Mouse (Mus musculus): Measurements from ENCODE around the gene Kazald1. TPM values are rescaled to one million over a fixed set of nuclear protein-coding genes. Genes with fewer than 3 reads are reported as not detected.
A peak's percentile ranks its signal among the peaks of the same experiment; 100 is the strongest.
"Not testable (repeated sequence)": the region's sequence is repeated elsewhere in the genome, so short reads cannot be mapped to it uniquely, and the experiment has no call there.

Gene Kazald1
- polyA plus RNA-seq, 1 experiment from 2014 or later, result 0.38 TPM

DNA sequence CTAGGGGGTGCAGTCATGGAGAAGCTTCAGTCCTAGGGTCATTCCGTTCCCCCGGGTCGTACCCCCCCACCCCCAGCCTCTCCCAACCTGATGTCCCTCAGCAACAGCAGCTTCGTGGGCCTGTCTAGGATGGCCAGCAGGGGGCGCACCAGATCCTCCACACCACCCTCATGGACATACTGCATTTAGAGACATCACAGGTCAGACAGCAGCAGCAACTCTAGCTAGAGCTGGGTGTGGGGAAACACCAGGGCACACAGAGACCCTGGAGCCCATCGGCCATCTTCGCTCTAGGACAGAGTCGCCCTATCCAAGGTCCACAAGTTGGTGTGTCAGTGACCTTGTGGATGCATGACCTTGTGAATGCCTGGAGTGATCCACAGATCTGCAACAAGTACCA lies 44.9 kb upstream of the Kazald1 start:
- H3K27me3 ChIP-seq (ENCODE audit: insufficient read depth, low read length), result no peaks in the 10 kb centered on the region
- 0 out of 2 replicates have a peak, but pooled peaks cover 5% of the 10 kb centered on the region for H3K36me3 ChIP-seq (replicated peaks; ENCODE audit: insufficient read depth, low read length)
- ATAC-seq, result peak; percentile 60
- DNase-seq, result peak; percentile 82
- TF ChIP-seq EP300 (IDR thresholded peaks at IDR 0.05; ENCODE audit: low read depth), result no peak
- TF ChIP-seq CTCF (IDR thresholded peaks at IDR 0.05; ENCODE audit: low read depth), result peak; percentile 93
- no peak overlapping the region for H3K9ac ChIP-seq (replicated peaks)
- 21% methylated on average over 8 of the region's 8 CpGs for WGBS (ENCODE audit: insufficient replicate concordance)
- H3K27ac ChIP-seq (ENCODE audit: low read depth), result no peak overlapping the region
- no peak overlapping the region for H3K4me3 ChIP-seq (ENCODE audit: low read depth, low read length)
- no peaks in the 10 kb centered on the region for H3K9me3 ChIP-seq (ENCODE audit: low read length)
- peak overlapping the region; percentile 62; the same call in 1 of the 2 replicates for H3K4me2 ChIP-seq (ENCODE audit: low read depth, low read length)
- H3K4me1 ChIP-seq (ENCODE audit: insufficient read depth), result peaks cover 6% of the 10 kb centered on the region; the same call in 1 of the 2 replicates

DNA sequence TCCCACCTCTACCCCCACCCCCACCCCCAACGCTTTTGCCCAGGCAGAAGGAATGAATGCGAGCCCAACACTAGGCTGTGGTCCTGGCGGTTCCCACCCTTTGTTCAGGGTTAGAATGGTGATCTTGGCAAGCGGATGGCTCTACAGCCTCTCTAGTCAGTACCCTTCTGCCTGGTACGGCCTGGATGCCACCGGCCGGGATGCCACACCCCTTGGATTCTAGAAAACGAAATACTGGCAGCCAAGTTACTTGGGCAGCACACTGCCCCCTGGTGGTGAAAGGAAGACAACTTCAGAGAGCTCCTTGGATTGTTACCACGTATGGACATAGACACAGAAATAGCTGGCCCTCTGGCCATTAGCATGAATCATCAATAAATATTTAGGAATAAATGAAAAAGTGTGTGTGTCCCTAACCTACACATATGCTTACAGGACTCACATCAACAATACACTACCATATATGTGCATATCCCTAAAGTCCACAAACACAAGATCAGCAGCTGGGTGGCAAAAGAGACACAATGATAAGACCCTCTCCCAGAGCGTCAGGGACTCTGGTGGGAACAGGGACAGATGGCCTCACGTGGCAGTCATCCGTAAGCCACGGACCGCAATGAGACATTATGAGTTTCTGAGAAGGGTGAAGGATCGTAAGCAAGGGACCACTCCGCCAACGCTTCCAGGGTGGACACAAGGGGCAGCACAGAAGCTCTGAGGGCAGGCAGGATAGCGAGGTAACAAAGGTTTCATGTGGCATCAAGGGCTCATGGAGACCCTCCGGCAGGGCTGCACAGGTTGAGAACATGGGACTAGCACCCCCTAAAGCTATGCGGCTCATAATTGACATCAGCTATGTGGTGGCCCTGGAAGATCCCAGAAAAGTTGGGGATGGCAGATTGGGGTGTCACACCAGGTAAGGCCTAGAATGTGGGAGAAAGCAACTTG lies 44.0 kb upstream of the Kazald1 start:
- Histone ChIP-seq H3K4me1 (ENCODE audit: insufficient read depth) (peaks cover 6% of the 10 kb centered on the region; the same call in 1 of the 2 replicates), H3K27me3 (ENCODE audit: insufficient read depth, low read length) (no peaks in the 10 kb centered on the region), H3K9ac (replicated peaks) (no peak overlapping the region), H3K36me3 (replicated peaks; ENCODE audit: insufficient read depth, low read length) (no peaks in the 10 kb centered on the region), H3K9me3 (ENCODE audit: low read length) (no peaks in the 10 kb centered on the region), H3K4me3 (ENCODE audit: low read depth, low read length) (peak overlapping the region; percentile 9; the same call in 1 of the 2 replicates), H3K27ac (ENCODE audit: low read depth) (no peak overlapping the region), H3K4me2 (ENCODE audit: low read depth, low read length) (peak overlapping the region; percentile 62)
- WGBS (ENCODE audit: insufficient replicate concordance), result 41% methylated on average over 20 of the region's 20 CpGs
- DNase-seq (peak; percentile 75), ATAC-seq (peak; percentile 18; the same call in 1 of the 2 replicates)
- TF ChIP-seq CTCF (IDR thresholded peaks at IDR 0.05; ENCODE audit: low read depth) (peak; percentile 92), EP300 (IDR thresholded peaks at IDR 0.05; ENCODE audit: low read depth) (no peak)

DNA sequence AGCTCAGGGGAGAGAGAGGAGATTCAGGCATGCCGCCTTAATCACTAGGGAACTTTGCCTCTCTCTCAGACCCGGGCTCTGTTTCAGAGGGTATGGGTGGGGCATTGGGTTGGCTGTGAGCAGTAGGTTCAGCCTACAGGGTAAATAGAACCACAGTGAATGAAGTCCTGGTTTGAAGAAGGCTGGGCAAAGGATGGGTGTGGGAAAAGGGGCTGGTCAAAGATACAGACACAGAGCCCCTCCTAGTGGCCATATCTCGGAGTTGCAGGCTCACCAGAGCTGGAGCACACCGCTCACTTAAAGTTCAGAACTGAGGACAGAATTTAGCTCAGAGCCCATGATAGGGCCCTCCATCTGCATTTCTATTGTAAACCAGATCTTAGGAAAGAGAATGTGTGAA lies 43.3 kb upstream of the Kazald1 start:
- Histone ChIP-seq H3K36me3 (replicated peaks; ENCODE audit: insufficient read depth, low read length) (no peaks in the 10 kb centered on the region), H3K4me3 (ENCODE audit: low read depth, low read length) (no peak overlapping the region), H3K4me1 (ENCODE audit: insufficient read depth) (peaks cover 6% of the 10 kb centered on the region; the same call in 1 of the 2 replicates), H3K4me2 (ENCODE audit: low read depth, low read length) (no peak overlapping the region), H3K27ac (ENCODE audit: low read depth) (no peak overlapping the region), H3K9ac (replicated peaks) (no peak overlapping the region), H3K27me3 (ENCODE audit: insufficient read depth, low read length) (no peaks in the 10 kb centered on the region), H3K9me3 (ENCODE audit: low read length) (no peaks in the 10 kb centered on the region)
- 23% methylated on average over 4 of the region's 4 CpGs for WGBS (ENCODE audit: insufficient replicate concordance)
- peak; percentile 87 for TF ChIP-seq CTCF (IDR thresholded peaks at IDR 0.05; ENCODE audit: low read depth)
- no peak for TF ChIP-seq EP300 (IDR thresholded peaks at IDR 0.05; ENCODE audit: low read depth)
- ATAC-seq (peak; percentile 67), DNase-seq (peak; percentile 82)

DNA sequence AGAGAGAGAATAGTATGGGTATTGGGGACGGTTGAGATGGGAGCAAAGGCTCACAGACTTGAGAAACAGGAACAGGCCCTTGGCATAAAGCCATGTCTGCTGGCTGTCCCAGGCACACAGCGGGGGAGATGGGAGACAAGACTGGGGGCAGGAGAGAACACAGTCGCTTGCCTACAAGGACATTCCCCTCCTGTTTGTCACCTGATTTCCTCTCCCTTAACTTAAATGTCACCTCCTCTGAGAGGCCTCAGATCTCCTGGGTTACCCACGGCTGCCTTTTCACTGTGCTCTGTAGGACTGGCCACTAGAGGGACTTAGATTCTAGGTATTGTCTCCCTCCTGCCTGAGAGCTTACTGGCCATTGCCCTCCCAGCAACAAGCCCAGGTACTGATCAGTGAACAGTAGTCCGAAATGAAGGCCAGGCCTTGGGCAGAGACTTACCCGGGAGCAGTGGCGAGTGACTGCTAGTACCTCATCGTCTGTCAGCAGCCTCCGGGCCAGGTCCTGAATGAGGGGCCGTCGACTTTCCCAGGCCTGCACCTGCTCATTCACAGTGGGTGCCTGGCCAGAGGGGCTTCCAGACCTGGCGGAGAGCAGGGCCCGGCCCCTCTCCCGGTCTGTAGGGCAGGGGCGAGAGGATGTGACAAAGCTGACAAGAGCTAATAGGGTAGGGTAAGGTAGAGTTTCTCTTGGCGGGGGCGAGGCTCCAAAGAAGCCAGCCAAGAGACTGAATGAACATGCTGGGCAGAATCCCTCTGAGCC lies 42.3 kb upstream of the Kazald1 start:
- Histone ChIP-seq H3K4me1 (ENCODE audit: insufficient read depth) (peaks cover 6% of the 10 kb centered on the region; the same call in 1 of the 2 replicates), H3K9ac (replicated peaks) (no peak overlapping the region), H3K9me3 (ENCODE audit: low read length) (no peaks in the 10 kb centered on the region), H3K27ac (ENCODE audit: low read depth) (no peak overlapping the region), H3K27me3 (ENCODE audit: insufficient read depth, low read length) (no peaks in the 10 kb centered on the region), H3K36me3 (replicated peaks; ENCODE audit: insufficient read depth, low read length) (no peaks in the 10 kb centered on the region), H3K4me2 (ENCODE audit: low read depth, low read length) (no peak overlapping the region), H3K4me3 (ENCODE audit: low read depth, low read length) (no peak overlapping the region)
- WGBS (ENCODE audit: insufficient replicate concordance), result 58% methylated on average over 17 of the region's 17 CpGs
- DNase-seq, result no peak
- TF ChIP-seq EP300 (IDR thresholded peaks at IDR 0.05; ENCODE audit: low read depth), result no peak
- TF ChIP-seq CTCF (IDR thresholded peaks at IDR 0.05; ENCODE audit: low read depth), result peak; percentile 54
- no peak for ATAC-seq

DNA sequence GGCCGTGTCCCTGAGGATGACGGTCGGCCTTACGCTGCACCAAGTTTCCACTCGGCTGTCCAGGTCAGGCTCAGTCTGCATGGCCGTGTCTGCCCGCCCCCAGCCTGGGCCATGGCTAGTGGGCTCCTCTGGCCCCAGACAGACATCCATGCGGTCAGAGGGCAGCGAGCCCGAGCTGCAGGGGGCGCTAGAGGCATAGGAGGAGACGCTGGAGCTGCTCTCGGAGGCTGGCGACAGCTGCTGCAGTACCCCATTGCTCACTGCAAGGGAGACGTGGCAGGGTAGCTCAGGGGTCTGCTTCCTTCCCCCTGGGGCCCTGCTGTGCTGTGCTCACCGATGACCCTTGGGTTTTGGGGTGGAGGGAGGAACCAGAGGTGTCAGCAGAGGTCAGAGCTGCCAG lies 38.2 kb upstream of the Kazald1 start:
- DNase-seq (peak; percentile 80), ATAC-seq (peak; percentile 58)
- Histone ChIP-seq H3K4me1 (ENCODE audit: insufficient read depth) (no peaks in the 10 kb centered on the region), H3K4me2 (ENCODE audit: low read depth, low read length) (no peak overlapping the region), H3K9me3 (ENCODE audit: low read length) (no peaks in the 10 kb centered on the region), H3K27me3 (ENCODE audit: insufficient read depth, low read length) (peaks cover 19% of the 10 kb centered on the region), H3K4me3 (ENCODE audit: low read depth, low read length) (no peak overlapping the region), H3K9ac (replicated peaks) (no peak overlapping the region), H3K27ac (ENCODE audit: low read depth) (no peak overlapping the region), H3K36me3 (replicated peaks; ENCODE audit: insufficient read depth, low read length) (no peaks in the 10 kb centered on the region)
- TF ChIP-seq CTCF (IDR thresholded peaks at IDR 0.05; ENCODE audit: low read depth) (peak; percentile 75), EP300 (IDR thresholded peaks at IDR 0.05; ENCODE audit: low read depth) (no peak)
- 37% methylated on average over 15 of the region's 16 CpGs for WGBS (ENCODE audit: insufficient replicate concordance)

DNA sequence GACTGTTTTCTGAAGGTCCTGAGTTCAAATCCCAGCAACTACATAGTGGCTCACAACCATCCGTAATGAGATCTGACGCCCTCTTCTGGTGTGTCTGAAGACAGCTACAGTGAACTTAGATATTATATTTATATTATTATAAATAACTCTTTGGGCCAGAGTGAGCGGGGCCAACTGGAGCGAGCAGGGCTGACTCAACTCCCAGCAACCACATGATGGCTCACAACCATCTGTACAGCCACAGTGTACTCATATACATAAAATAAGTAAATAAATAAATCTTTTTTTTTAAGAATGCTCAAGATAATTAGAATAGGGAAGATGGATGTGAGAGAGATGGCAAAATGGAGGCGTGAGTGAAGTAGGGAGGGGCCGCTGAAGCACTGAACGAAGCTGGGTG lies 36.8 kb upstream of the Kazald1 start:
- not testable (repeated sequence) for H3K9ac ChIP-seq (replicated peaks); H3K4me3 ChIP-seq (ENCODE audit: low read depth, low read length); DNase-seq; H3K9me3 ChIP-seq (ENCODE audit: low read length); H3K27ac ChIP-seq (ENCODE audit: low read depth); ATAC-seq; H3K4me2 ChIP-seq (ENCODE audit: low read depth, low read length); H3K36me3 ChIP-seq (replicated peaks; ENCODE audit: insufficient read depth, low read length); H3K4me1 ChIP-seq (ENCODE audit: insufficient read depth)
- 85% methylated on average over 7 of the region's 7 CpGs for WGBS (ENCODE audit: insufficient replicate concordance)
- H3K27me3 ChIP-seq (ENCODE audit: insufficient read depth, low read length), result peaks cover 26% of the 10 kb centered on the region
